Mouse (Mus musculus): ENCODE measurements around the gene Plac9b. TPM values are rescaled to one million over a fixed set of nuclear protein-coding genes. Genes with fewer than 3 reads are reported as not detected.
"Not testable (repeated sequence)": the region's sequence is repeated elsewhere in the genome, so short reads cannot be mapped to it uniquely, and the experiment has no call there.

The Plac9b gene
- polyA plus RNA-seq, 1 experiment from 2014 or later, result 47.6 TPM

GRCm38 (mm10) chr14:26118150-26118549 is 64.1 kb downstream of the Plac9b start, which contains the start of gene Duxbl2:
Duxbl2 (plus strand) TSS chr14:26118349.
- WGBS, result no CpG with 5 or more reads among the region's 7 CpGs
- H3K4me1 ChIP-seq (ENCODE audit: control insufficient read depth, insufficient read depth, low read length); H3K4me2 ChIP-seq (ENCODE audit: low read depth, low read length); H3K27ac ChIP-seq (replicated peaks; ENCODE audit: low read depth, low read length); H3K4me3 ChIP-seq (ENCODE audit: low read depth, low read length); H3K9me3 ChIP-seq (ENCODE audit: control insufficient read depth, low read length); H3K9ac ChIP-seq (ENCODE audit: low read depth, low read length); H3K27me3 ChIP-seq (replicated peaks; ENCODE audit: control insufficient read depth, insufficient read depth, low read length); DNase-seq (ENCODE audit: low spot score); H3K36me3 ChIP-seq (ENCODE audit: control insufficient read depth, insufficient read depth, low read length): not testable (repeated sequence)
- peak; percentile 60; the same call in 1 of the 2 replicates for ATAC-seq (ENCODE audit: low read depth)

Other genes starting within 250 kb of the Plac9b start
- gene Cphx1, start 244.2 kb downstream of the Plac9b start, polyA plus RNA-seq (2014; fragmentation: Nextera tagmentation; extraction: Ambion mirVana), result not detected in 2 replicates
- 1.1 and 1.6 TPM in 2 replicates for gene Duxbl1, start 203.9 kb downstream of the Plac9b start, polyA plus RNA-seq (2014; fragmentation: Nextera tagmentation; extraction: Ambion mirVana)
- 38.6 and 48.4 TPM in 2 replicates for gene Gm9780, start 139.8 kb downstream of the Plac9b start, polyA plus RNA-seq (2014; fragmentation: Nextera tagmentation; extraction: Ambion mirVana)
- 29.2 and 41.3 TPM in 2 replicates for gene Tmem254c, start 115.1 kb downstream of the Plac9b start, polyA plus RNA-seq (2014; fragmentation: Nextera tagmentation; extraction: Ambion mirVana)
- not detected in 2 replicates for gene Cphx2, start 101.0 kb downstream of the Plac9b start, polyA plus RNA-seq (2014; fragmentation: Nextera tagmentation; extraction: Ambion mirVana)
- gene Cphx3, start 100.2 kb downstream of the Plac9b start, polyA plus RNA-seq (2014; fragmentation: Nextera tagmentation; extraction: Ambion mirVana), result not detected in 2 replicates
- 0.17 TPM in 1 of 2 replicates, not detected in the other for gene Duxbl2, start 64.1 kb downstream of the Plac9b start, polyA plus RNA-seq (2014; fragmentation: Nextera tagmentation; extraction: Ambion mirVana)
- 29.8 and 31.2 TPM in 2 replicates for gene Tmem254b, start 24.6 kb upstream of the Plac9b start, polyA plus RNA-seq (2014; fragmentation: Nextera tagmentation; extraction: Ambion mirVana)
- 1.8 and 3.1 TPM in 2 replicates for gene Duxbl3, start 75.5 kb upstream of the Plac9b start, polyA plus RNA-seq (2014; fragmentation: Nextera tagmentation; extraction: Ambion mirVana)